Comparison of ENCODE assay signal across 12 mouse cellular contexts in the genomic region with DNA sequence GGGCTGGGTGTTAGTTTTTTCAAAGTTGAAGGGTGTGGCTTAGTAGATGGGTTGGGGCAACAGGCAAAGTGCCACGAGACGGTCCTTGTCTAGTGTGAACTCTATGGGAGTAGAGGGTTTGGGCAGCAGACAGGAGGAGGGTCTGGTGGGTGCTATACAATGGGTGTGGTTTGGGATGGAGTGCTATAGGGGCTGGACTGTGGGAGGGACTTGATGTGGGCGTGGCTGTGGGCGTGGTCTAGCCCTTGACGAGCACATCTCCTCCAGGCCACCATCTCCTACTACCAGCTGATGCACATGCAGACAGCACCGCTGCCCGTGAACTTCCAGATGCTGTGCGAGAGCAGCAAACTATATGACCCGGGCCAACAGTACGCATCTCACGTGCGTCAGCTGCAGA. TPM values are rescaled to one million over a fixed set of nuclear protein-coding genes. Genes with fewer than 3 reads are reported as not detected.
DNase-seq lines count a peak whose midpoint lies in the region; ATAC-seq lines count a peak whose summit lies in the region.
"Had no signal": no experiment of that assay in that cellular context is flagged by ENCODE, and none has a peak within 500 bp of the region (broad histone marks: within the 10 kb centered on the region; RNA-seq: fewer than 3 reads in every experiment).

No protein-coding gene starts in this region.

- no peak overlapping the region for H3K9ac ChIP-seq in forebrain, embryonic 11.5 days (ENCODE audit: low read length)
- no peak overlapping the region for H3K9ac ChIP-seq in neural tube, embryonic 11.5 days (ENCODE audit: low read length)
- H3K9ac ChIP-seq in liver, embryonic 16.5 days (ENCODE audit: low read depth, low read length), result no peak overlapping the region
- H3K9ac ChIP-seq: embryonic facial prominence, embryonic 15.5 days; heart, embryonic 13.5 days; limb, embryonic 13.5 days had no signal

- ATAC-seq in forebrain, embryonic 11.5 days (replicated peaks; ENCODE audit: low FRiP score), result peak; percentile 49
- peak; percentile 16; the same call in 1 of the 2 replicates for ATAC-seq in neural tube, embryonic 11.5 days (ENCODE audit: insufficient read depth, low FRiP score, low TSS enrichment)
- ATAC-seq in liver, embryonic 16.5 days (ENCODE audit: low read depth), result 0 out of 2 replicates have a peak, but pooled peaks have one; percentile 15

- WGBS in forebrain, embryonic 11.5 days, result 60% methylated on average over 12 of the region's 12 CpGs
- 61% methylated on average over 12 of the region's 12 CpGs for WGBS in forebrain, embryonic 10.5 days
- 58% methylated on average over 12 of the region's 12 CpGs for WGBS in neural tube, embryonic 11.5 days
- WGBS in liver, embryonic 16.5 days (ENCODE audit: insufficient replicate concordance), result 57% methylated on average over 12 of the region's 12 CpGs

- H3K9me3 ChIP-seq in forebrain, embryonic 11.5 days (ENCODE audit: control insufficient read depth, low read length), result no peaks in the 10 kb centered on the region
- H3K9me3 ChIP-seq in forebrain, embryonic 10.5 days, result no peaks in the 10 kb centered on the region
- H3K9me3 ChIP-seq in neural tube, embryonic 11.5 days (ENCODE audit: control insufficient read depth, low read length), result no peaks in the 10 kb centered on the region
- no peaks in the 10 kb centered on the region for H3K9me3 ChIP-seq in liver, embryonic 16.5 days (replicated peaks; ENCODE audit: control insufficient read depth, low read length)
- H3K9me3 ChIP-seq: embryonic facial prominence, embryonic 15.5 days; heart, embryonic 13.5 days; limb, embryonic 13.5 days had no signal

- no peaks in the 10 kb centered on the region for H3K27me3 ChIP-seq in forebrain, embryonic 11.5 days (ENCODE audit: control insufficient read depth, insufficient read depth, low read length)
- H3K27me3 ChIP-seq in forebrain, embryonic 10.5 days (ENCODE audit: poor library complexity, severe bottlenecking), result no peaks in the 10 kb centered on the region
- H3K27me3 ChIP-seq in neural tube, embryonic 11.5 days (ENCODE audit: control insufficient read depth, insufficient read depth, low read length), result no peaks in the 10 kb centered on the region
- no peaks in the 10 kb centered on the region for H3K27me3 ChIP-seq in liver, embryonic 16.5 days (ENCODE audit: control insufficient read depth, insufficient read depth, low read depth, low read length)
- H3K27me3 ChIP-seq: embryonic facial prominence, embryonic 15.5 days; heart, embryonic 13.5 days; limb, embryonic 13.5 days had no signal

- no peaks in the 10 kb centered on the region for H3K36me3 ChIP-seq in forebrain, embryonic 11.5 days (ENCODE audit: control insufficient read depth, insufficient read depth, low read length)
- H3K36me3 ChIP-seq in forebrain, embryonic 10.5 days (replicated peaks), result peaks cover 31% of the 10 kb centered on the region
- H3K36me3 ChIP-seq in neural tube, embryonic 11.5 days (ENCODE audit: control insufficient read depth, insufficient read depth, low read length), result no peaks in the 10 kb centered on the region
- peaks cover 11% of the 10 kb centered on the region; the same call in 1 of the 2 replicates for H3K36me3 ChIP-seq in liver, embryonic 16.5 days (ENCODE audit: control insufficient read depth, insufficient read depth)
- H3K36me3 ChIP-seq: embryonic facial prominence, embryonic 15.5 days had no signal

- no peaks in the 10 kb centered on the region for H3K4me1 ChIP-seq in forebrain, embryonic 11.5 days (replicated peaks; ENCODE audit: control insufficient read depth, insufficient read depth, low read length)
- peaks cover 6% of the 10 kb centered on the region for H3K4me1 ChIP-seq in forebrain, embryonic 10.5 days
- H3K4me1 ChIP-seq in neural tube, embryonic 11.5 days (ENCODE audit: control insufficient read depth, insufficient read depth, low read length), result no peaks in the 10 kb centered on the region
- H3K4me1 ChIP-seq in liver, embryonic 16.5 days (ENCODE audit: control insufficient read depth, low read depth, low read length), result peaks cover 31% of the 10 kb centered on the region
- H3K4me1 ChIP-seq: heart, embryonic 13.5 days; limb, embryonic 13.5 days had no signal

- no peak for DNase-seq in forebrain, embryonic 11.5 days (ENCODE audit: low spot score)
- DNase-seq in forebrain, embryonic 10.5 days (ENCODE audit: extremely low spot score, low spot score), result no peak
- no peak for DNase-seq in neural tube, embryonic 11.5 days (ENCODE audit: low spot score)
- DNase-seq in neural tube, embryonic 10.5 days (ENCODE audit: extremely low spot score, low spot score), result no peak
- DNase-seq in thymus, postnatal 14 days, result peak; percentile 65
- DNase-seq in layer of hippocampus, postnatal 36 days, result no peak
- DNase-seq in gastrocnemius, postnatal 4 days (ENCODE audit: low spot score in 2 of 2), result no peak
- DNase-seq: kidney, postnatal 10 days had no signal

- H3K4me3 ChIP-seq in forebrain, embryonic 11.5 days (ENCODE audit: low read depth, low read length), result no peak overlapping the region
- H3K4me3 ChIP-seq in forebrain, embryonic 10.5 days, result no peak overlapping the region
- H3K4me3 ChIP-seq in neural tube, embryonic 11.5 days (ENCODE audit: low read depth, low read length), result no peak overlapping the region
- H3K4me3 ChIP-seq in liver, embryonic 16.5 days (ENCODE audit: low read depth, low read length), result no peak overlapping the region
- H3K4me3 ChIP-seq: embryonic facial prominence, embryonic 15.5 days; heart, embryonic 13.5 days; limb, embryonic 13.5 days had no signal

- no peak overlapping the region for H3K4me2 ChIP-seq in forebrain, embryonic 11.5 days (ENCODE audit: low read depth, low read length, severe bottlenecking)
- H3K4me2 ChIP-seq in neural tube, embryonic 11.5 days (ENCODE audit: low read depth), result no peak overlapping the region
- H3K4me2 ChIP-seq in liver, embryonic 16.5 days (ENCODE audit: low read depth, low read length), result no peak overlapping the region
- H3K4me2 ChIP-seq: embryonic facial prominence, embryonic 15.5 days; heart, embryonic 13.5 days; limb, embryonic 13.5 days had no signal

- no peak overlapping the region for H3K27ac ChIP-seq in forebrain, embryonic 11.5 days (ENCODE audit: low read depth, low read length)
- no peak overlapping the region for H3K27ac ChIP-seq in forebrain, embryonic 10.5 days
- no peak overlapping the region for H3K27ac ChIP-seq in neural tube, embryonic 11.5 days (ENCODE audit: low read depth, low read length)
- H3K27ac ChIP-seq in liver, embryonic 16.5 days (ENCODE audit: low read length), result no peak overlapping the region
- H3K27ac ChIP-seq: embryonic facial prominence, embryonic 15.5 days; heart, embryonic 13.5 days; limb, embryonic 13.5 days had no signal

RNA-seq across cellular contexts. Expression of a gene that starts 9.4 kb away (rescaled TPM):
- polyA plus RNA-seq in forebrain, embryonic 11.5 days (2014; fragmentation: Nextera tagmentation; extraction: Ambion mirVana), result 4.6 and 4.9 TPM in 2 replicates
- 8.0 and 9.1 TPM in 2 replicates for polyA plus RNA-seq in forebrain, embryonic 10.5 days (2016; fragmentation: Nextera tagmentation; extraction: Ambion mirVana)
- 4.6 and 4.9 TPM in 2 replicates for polyA plus RNA-seq in neural tube, embryonic 11.5 days (2014; fragmentation: Nextera tagmentation; extraction: Ambion mirVana)
- 16.6 and 17.3 TPM in 2 replicates for polyA plus RNA-seq in liver, embryonic 16.5 days (2015; fragmentation: Nextera tagmentation; extraction: Ambion mirVana)
- total RNA-seq in layer of hippocampus, postnatal 36 days (2021), result 1 to 10 TPM; 3.2 to 4.2 TPM
- 1 to 10 TPM; 4.0 to 4.7 TPM for total RNA-seq in gastrocnemius, postnatal 4 days (2021)

RNA-seq across cellular contexts. Expression of a gene that starts 13.7 kb away (rescaled TPM):
- polyA plus RNA-seq in forebrain, embryonic 11.5 days (2014; fragmentation: Nextera tagmentation; extraction: Ambion mirVana), result 217 and 243 TPM in 2 replicates
- 279 and 286 TPM in 2 replicates for polyA plus RNA-seq in forebrain, embryonic 10.5 days (2016; fragmentation: Nextera tagmentation; extraction: Ambion mirVana)
- 222 and 234 TPM in 2 replicates for polyA plus RNA-seq in neural tube, embryonic 11.5 days (2014; fragmentation: Nextera tagmentation; extraction: Ambion mirVana)
- 66.8 and 70.1 TPM in 2 replicates for polyA plus RNA-seq in liver, embryonic 16.5 days (2015; fragmentation: Nextera tagmentation; extraction: Ambion mirVana)
- total RNA-seq in layer of hippocampus, postnatal 36 days (2021), result 10 to 100 TPM; 74.8 to 86.0 TPM
- 10 to 100 TPM; 77.3 to 77.7 TPM for total RNA-seq in gastrocnemius, postnatal 4 days (2021)

RNA-seq across cellular contexts. Expression of a gene that starts 21.1 kb away (rescaled TPM):
- 506 and 516 TPM in 2 replicates for polyA plus RNA-seq in forebrain, embryonic 11.5 days (2014; fragmentation: Nextera tagmentation; extraction: Ambion mirVana)
- polyA plus RNA-seq in forebrain, embryonic 10.5 days (2016; fragmentation: Nextera tagmentation; extraction: Ambion mirVana), result 670 and 692 TPM in 2 replicates
- 540 and 570 TPM in 2 replicates for polyA plus RNA-seq in neural tube, embryonic 11.5 days (2014; fragmentation: Nextera tagmentation; extraction: Ambion mirVana)
- 553 and 567 TPM in 2 replicates for polyA plus RNA-seq in liver, embryonic 16.5 days (2015; fragmentation: Nextera tagmentation; extraction: Ambion mirVana)
- total RNA-seq in layer of hippocampus, postnatal 36 days (2021), result 100 to 1,000 TPM; 445 to 446 TPM
- 100 to 1,000 TPM; 339 to 434 TPM for total RNA-seq in gastrocnemius, postnatal 4 days (2021)

RNA-seq across cellular contexts. Expression of a gene that starts 29.6 kb away (rescaled TPM):
- 3.4 and 3.9 TPM in 2 replicates for polyA plus RNA-seq in forebrain, embryonic 11.5 days (2014; fragmentation: Nextera tagmentation; extraction: Ambion mirVana)
- 2.9 and 3.1 TPM in 2 replicates for polyA plus RNA-seq in forebrain, embryonic 10.5 days (2016; fragmentation: Nextera tagmentation; extraction: Ambion mirVana)
- 4.3 and 7.0 TPM in 2 replicates for polyA plus RNA-seq in neural tube, embryonic 11.5 days (2014; fragmentation: Nextera tagmentation; extraction: Ambion mirVana)
- polyA plus RNA-seq in liver, embryonic 16.5 days (2015; fragmentation: Nextera tagmentation; extraction: Ambion mirVana), result 8.6 and 9.0 TPM in 2 replicates
- total RNA-seq in layer of hippocampus, postnatal 36 days (2021), result 10 to 100 TPM; 10.9 to 11.0 TPM
- total RNA-seq in gastrocnemius, postnatal 4 days (2021), result 1 to 10 TPM; 4.8 to 4.9 TPM

RNA-seq across cellular contexts. Expression of a gene that starts 37.5 kb away (rescaled TPM):
- polyA plus RNA-seq in forebrain, embryonic 11.5 days (2014; fragmentation: Nextera tagmentation; extraction: Ambion mirVana), result 160 and 182 TPM in 2 replicates
- polyA plus RNA-seq in forebrain, embryonic 10.5 days (2016; fragmentation: Nextera tagmentation; extraction: Ambion mirVana), result 222 and 226 TPM in 2 replicates
- 167 and 187 TPM in 2 replicates for polyA plus RNA-seq in neural tube, embryonic 11.5 days (2014; fragmentation: Nextera tagmentation; extraction: Ambion mirVana)
- polyA plus RNA-seq in liver, embryonic 16.5 days (2015; fragmentation: Nextera tagmentation; extraction: Ambion mirVana), result 42.5 and 44.9 TPM in 2 replicates
- 1 to 10 TPM; 5.5 to 6.6 TPM for total RNA-seq in layer of hippocampus, postnatal 36 days (2021)
- total RNA-seq in gastrocnemius, postnatal 4 days (2021), result 10 to 100 TPM; 51.0 to 55.0 TPM
